Mouse (Mus musculus) hindbrain, embryonic 15.5 days (tissue): Measurements from ENCODE around the gene Capn7. TPM values are rescaled to one million over a fixed set of nuclear protein-coding genes. Genes with fewer than 3 reads are reported as not detected.

ENCODE experiments used
- ATAC-seq: fragments of 200-750 bp; cut with Nextera tagmentation; 2 replicates; pipeline ENCODE4 v1.8.0; 2017; ENCODE audit warnings: low read depth, moderate number of reproducible peaks, moderate TSS enrichment; ENCODE audit not compliant: low FRiP score
- H3K27ac ChIP-seq: fragments of 300-500 bp; sonication (generic); replicated peaks from 2 replicates; pipeline ENCODE4 v1.5.1; 2015; ENCODE audit warnings: mild to moderate bottlenecking, inconsistent platforms
- H3K27me3 ChIP-seq: fragments of 300-500 bp; sonication (generic); 2 replicates; pipeline ENCODE4 v1.6.1; 2015; ENCODE audit warnings: control low read depth, inconsistent platforms
- H3K36me3 ChIP-seq: fragments of 300-500 bp; sonication (generic); 2 replicates; pipeline ENCODE4 v1.6.1; 2015; ENCODE audit warnings: control low read depth, inconsistent platforms
- H3K4me1 ChIP-seq: fragments of 300-500 bp; sonication (generic); replicated peaks from 2 replicates; pipeline ENCODE4 v1.6.1; 2015; ENCODE audit warnings: control low read depth, inconsistent platforms
- H3K4me2 ChIP-seq: fragments of 300-500 bp; sonication (generic); 2 replicates; pipeline ENCODE4 v1.6.1; 2015; ENCODE audit warnings: moderate library complexity, mild to moderate bottlenecking, inconsistent platforms
- H3K4me3 ChIP-seq: fragments of 300-500 bp; sonication (generic); 2 replicates; pipeline ENCODE4 v1.5.1; 2015; ENCODE audit warnings: mild to moderate bottlenecking, inconsistent platforms
- H3K9ac ChIP-seq: fragments of 300-500 bp; sonication (generic); 2 replicates; pipeline ENCODE4 v1.6.1; 2015; ENCODE audit warnings: inconsistent platforms
- H3K9me3 ChIP-seq: fragments of 300-500 bp; sonication (generic); 2 replicates; pipeline ENCODE4 v1.6.1; 2016; ENCODE audit warnings: control low read depth, inconsistent platforms
- WGBS: fragments of 180-500 bp; shearing (Covaris S2); methylation state at CpG from one replicate; pipeline ENCODE4 v1.1.7; 2015; 5-methylcytosine and 5-hydroxymethylcytosine counted together
- polyA plus RNA-seq: library from polyadenylated mRNA; unstranded; fragments of >200 nt; fragmentation: Nextera tagmentation; extraction: Ambion mirVana; gene quantifications from 2 replicates; pipeline ENCODE4 v1.2.1, GENCODE M21; 2015

Gene Capn7
- polyA plus RNA-seq, 1 experiment from 2014 or later, result 83.1 TPM

GRCm38 (mm10) chr14:31399271-31399670, 62.8 kb downstream of the Capn7 start:
- no peaks in the 10 kb centered on the region for H3K27me3 ChIP-seq
- H3K4me2 ChIP-seq, result no peak overlapping the region
- no peak overlapping the region for H3K27ac ChIP-seq
- no peak overlapping the region for H3K9ac ChIP-seq
- no peak overlapping the region for H3K4me3 ChIP-seq
- H3K36me3 ChIP-seq, result no peaks in the 10 kb centered on the region; the same call in 1 of the 2 replicates
- H3K4me1 ChIP-seq, result peaks cover 13% of the 10 kb centered on the region; the same call in 1 of the 2 replicates
- H3K9me3 ChIP-seq, result no peaks in the 10 kb centered on the region
- no peak for ATAC-seq
- WGBS, result 88% methylated on average over 3 of the region's 3 CpGs

- WGBS, result 83% methylated on average over 7 of the region's 7 CpGs
Measured at GRCm38 (mm10) chr14:31400246-31400645, 63.8 kb downstream of the Capn7 start.

GRCm38 (mm10) chr14:31400896-31401295, 64.5 kb downstream of the Capn7 start:
- no peaks in the 10 kb centered on the region for H3K27me3 ChIP-seq
- H3K27ac ChIP-seq, result no peak overlapping the region
- no peak overlapping the region for H3K4me2 ChIP-seq
- no peaks in the 10 kb centered on the region for H3K9me3 ChIP-seq
- ATAC-seq, result no peak
- H3K9ac ChIP-seq, result no peak overlapping the region
- H3K4me3 ChIP-seq, result no peak overlapping the region
- H3K4me1 ChIP-seq, result peaks cover 15% of the 10 kb centered on the region; the same call in 1 of the 2 replicates
- H3K36me3 ChIP-seq, result peaks cover 5% of the 10 kb centered on the region; the same call in 1 of the 2 replicates
- 86% methylated on average over 11 of the region's 11 CpGs for WGBS

More at GRCm38 (mm10) chr14:31400246-31400645, 63.8 kb downstream of the Capn7 start:
- Histone ChIP-seq H3K4me3 (no peak overlapping the region), H3K9ac (no peak overlapping the region), H3K4me2 (no peak overlapping the region), H3K9me3 (no peaks in the 10 kb centered on the region), H3K27me3 (no peaks in the 10 kb centered on the region), H3K36me3 (peaks cover 3% of the 10 kb centered on the region; the same call in 1 of the 2 replicates), H3K27ac (no peak overlapping the region), H3K4me1 (peaks cover 13% of the 10 kb centered on the region; the same call in 1 of the 2 replicates)
- ATAC-seq, result no peak

GRCm38 (mm10) chr14:31401918-31402427, 65.5 kb downstream of the Capn7 start:
- no peaks in the 10 kb centered on the region for H3K27me3 ChIP-seq
- ATAC-seq, result no peak
- no peak overlapping the region for H3K9ac ChIP-seq
- H3K4me3 ChIP-seq, result no peak overlapping the region
- H3K36me3 ChIP-seq, result peaks cover 5% of the 10 kb centered on the region; the same call in 1 of the 2 replicates
- peaks cover 22% of the 10 kb centered on the region; the same call in 1 of the 2 replicates for H3K4me1 ChIP-seq
- H3K9me3 ChIP-seq, result no peaks in the 10 kb centered on the region
- WGBS, result 71% methylated on average over 6 of the region's 6 CpGs
- no peak overlapping the region for H3K27ac ChIP-seq
- no peak overlapping the region for H3K4me2 ChIP-seq

GRCm38 (mm10) chr14:31402693-31403092, 66.3 kb downstream of the Capn7 start:
- 86% methylated on average over 5 of the region's 5 CpGs for WGBS
- Histone ChIP-seq H3K27me3 (no peaks in the 10 kb centered on the region), H3K9ac (no peak overlapping the region), H3K9me3 (no peaks in the 10 kb centered on the region), H3K27ac (no peak overlapping the region), H3K36me3 (peaks cover 5% of the 10 kb centered on the region; the same call in 1 of the 2 replicates), H3K4me2 (no peak overlapping the region), H3K4me1 (peaks cover 22% of the 10 kb centered on the region; the same call in 1 of the 2 replicates), H3K4me3 (no peak overlapping the region)
- ATAC-seq, result no peak

GRCm38 (mm10) chr14:31403556-31403955, 67.1 kb downstream of the Capn7 start:
- no peak overlapping the region for H3K27ac ChIP-seq
- no peaks in the 10 kb centered on the region for H3K9me3 ChIP-seq
- no peak overlapping the region for H3K9ac ChIP-seq
- peaks cover 27% of the 10 kb centered on the region; the same call in 1 of the 2 replicates for H3K4me1 ChIP-seq
- WGBS, result 84% methylated on average over 9 of the region's 9 CpGs
- H3K4me2 ChIP-seq, result no peak overlapping the region
- H3K4me3 ChIP-seq, result no peak overlapping the region
- H3K27me3 ChIP-seq, result no peaks in the 10 kb centered on the region
- ATAC-seq, result no peak
- H3K36me3 ChIP-seq, result peaks cover 5% of the 10 kb centered on the region; the same call in 1 of the 2 replicates

- 0 out of 2 replicates have a peak, but pooled peaks have one; percentile 29 for ATAC-seq
- H3K4me1 ChIP-seq, result peaks cover 26% of the 10 kb centered on the region; the same call in 1 of the 2 replicates
- 85% methylated on average over 8 of the region's 8 CpGs for WGBS
- H3K4me2 ChIP-seq, result no peak overlapping the region
- no peaks in the 10 kb centered on the region for H3K9me3 ChIP-seq
- no peak overlapping the region for H3K9ac ChIP-seq
- no peak overlapping the region for H3K27ac ChIP-seq
- peaks cover 5% of the 10 kb centered on the region; the same call in 1 of the 2 replicates for H3K36me3 ChIP-seq
- no peak overlapping the region for H3K4me3 ChIP-seq
- no peaks in the 10 kb centered on the region for H3K27me3 ChIP-seq
Measured at GRCm38 (mm10) chr14:31403995-31404394, 67.6 kb downstream of the Capn7 start.

GRCm38 (mm10) chr14:31404663-31405062, 68.2 kb downstream of the Capn7 start:
- WGBS, result 94% methylated on average over 4 of the region's 4 CpGs
- Histone ChIP-seq H3K9me3 (no peaks in the 10 kb centered on the region), H3K27me3 (no peaks in the 10 kb centered on the region), H3K36me3 (peaks cover 5% of the 10 kb centered on the region; the same call in 1 of the 2 replicates), H3K4me3 (no peak overlapping the region), H3K4me2 (no peak overlapping the region), H3K9ac (no peak overlapping the region), H3K4me1 (peaks cover 26% of the 10 kb centered on the region; the same call in 1 of the 2 replicates), H3K27ac (no peak overlapping the region)
- no peak for ATAC-seq

GRCm38 (mm10) chr14:31405652-31406051, 69.2 kb downstream of the Capn7 start:
- 89% methylated on average over 6 of the region's 6 CpGs for WGBS
- Histone ChIP-seq H3K9ac (no peak overlapping the region), H3K4me3 (no peak overlapping the region), H3K27me3 (no peaks in the 10 kb centered on the region), H3K27ac (no peak overlapping the region), H3K4me2 (no peak overlapping the region), H3K36me3 (peaks cover 9% of the 10 kb centered on the region; the same call in 1 of the 2 replicates), H3K4me1 (peaks cover 26% of the 10 kb centered on the region; the same call in 1 of the 2 replicates), H3K9me3 (no peaks in the 10 kb centered on the region)
- no peak for ATAC-seq

GRCm38 (mm10) chr14:31406154-31406810, 69.8 kb downstream of the Capn7 start:
- H3K36me3 ChIP-seq, result peaks cover 15% of the 10 kb centered on the region
- H3K4me1 ChIP-seq, result peaks cover 26% of the 10 kb centered on the region; the same call in 1 of the 2 replicates
- H3K4me2 ChIP-seq, result no peak overlapping the region
- H3K9ac ChIP-seq, result no peak overlapping the region
- no peaks in the 10 kb centered on the region for H3K27me3 ChIP-seq
- peak; percentile 49 for ATAC-seq
- H3K9me3 ChIP-seq, result no peaks in the 10 kb centered on the region
- H3K4me3 ChIP-seq, result no peak overlapping the region
- WGBS, result 70% methylated on average over 12 of the region's 12 CpGs
- H3K27ac ChIP-seq, result no peak overlapping the region

- Histone ChIP-seq H3K27ac (no peak overlapping the region), H3K4me2 (no peak overlapping the region), H3K27me3 (no peaks in the 10 kb centered on the region), H3K36me3 (peaks cover 17% of the 10 kb centered on the region), H3K9ac (no peak overlapping the region), H3K4me1 (peaks cover 26% of the 10 kb centered on the region; the same call in 1 of the 2 replicates), H3K9me3 (no peaks in the 10 kb centered on the region), H3K4me3 (no peak overlapping the region)
- 90% methylated on average over 15 of the region's 15 CpGs for WGBS
- no peak for ATAC-seq
Measured at GRCm38 (mm10) chr14:31407208-31407607, 70.8 kb downstream of the Capn7 start.

GRCm38 (mm10) chr14:31407911-31408604, 71.6 kb downstream of the Capn7 start:
- H3K27ac ChIP-seq, result no peak overlapping the region
- H3K4me1 ChIP-seq, result peaks cover 20% of the 10 kb centered on the region; the same call in 1 of the 2 replicates
- 77% methylated on average over 6 of the region's 6 CpGs for WGBS
- H3K4me3 ChIP-seq, result no peak overlapping the region
- no peak for ATAC-seq
- no peak overlapping the region for H3K4me2 ChIP-seq
- no peaks in the 10 kb centered on the region for H3K9me3 ChIP-seq
- no peak overlapping the region for H3K9ac ChIP-seq
- peaks cover 17% of the 10 kb centered on the region for H3K36me3 ChIP-seq
- no peaks in the 10 kb centered on the region for H3K27me3 ChIP-seq
